Mouse (Mus musculus): ENCODE data around the gene Vac14. TPM values are rescaled to one million over a fixed set of nuclear protein-coding genes. Genes with fewer than 3 reads are reported as not detected.

The Vac14 gene
- total RNA-seq, 2 experiments from 2014 or later, result 23.6 to 24.1 TPM

DNA sequence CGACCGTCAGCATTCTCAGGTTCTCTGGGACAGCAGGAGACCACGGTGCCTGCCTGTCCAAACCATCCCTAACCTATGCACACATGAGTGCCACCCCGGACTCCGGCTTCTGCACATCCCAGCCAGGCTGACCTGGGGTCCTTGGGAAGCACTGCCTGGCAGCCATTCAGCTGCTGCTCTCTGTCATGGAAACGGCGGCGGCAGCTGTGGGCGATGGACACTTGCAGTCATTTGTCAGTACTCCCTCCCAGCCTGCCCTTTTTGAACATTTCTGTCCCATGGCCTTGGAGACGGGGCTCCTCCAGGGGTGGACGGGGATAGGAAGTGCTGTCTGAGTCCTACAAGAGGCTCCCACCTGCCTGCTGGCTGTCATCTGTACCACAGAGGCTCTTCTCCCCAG is 90.0 kb downstream of the Vac14 start:
- intact Hi-C loops (cut with DNase I), result no loop called here
- DNase-seq (ENCODE audit: low spot score in 2 of 2), result no peak

DNA sequence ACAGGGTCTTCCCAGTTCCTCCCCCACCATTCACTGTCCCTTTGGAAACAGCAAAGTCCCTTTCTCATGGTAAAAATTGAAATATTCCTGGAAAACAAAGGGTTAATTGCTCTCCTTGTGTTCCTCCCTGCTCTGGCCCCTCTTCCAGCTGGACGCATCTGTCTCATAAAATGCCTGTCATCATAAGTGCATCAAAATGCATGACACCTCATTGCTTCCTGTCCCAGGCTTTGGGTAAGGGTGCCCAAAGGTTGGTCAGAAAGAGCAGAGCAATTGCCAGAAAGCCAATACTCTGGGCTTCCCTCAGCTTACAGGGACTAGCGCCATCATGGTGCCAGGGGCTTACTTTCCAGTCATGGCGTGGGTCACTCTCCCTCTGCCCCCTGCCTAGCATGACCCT is 92.2 kb downstream of the Vac14 start:
- DNase-seq (ENCODE audit: low spot score in 2 of 2), result no peak
- intact Hi-C loops (cut with DNase I), result no loop called here

DNA sequence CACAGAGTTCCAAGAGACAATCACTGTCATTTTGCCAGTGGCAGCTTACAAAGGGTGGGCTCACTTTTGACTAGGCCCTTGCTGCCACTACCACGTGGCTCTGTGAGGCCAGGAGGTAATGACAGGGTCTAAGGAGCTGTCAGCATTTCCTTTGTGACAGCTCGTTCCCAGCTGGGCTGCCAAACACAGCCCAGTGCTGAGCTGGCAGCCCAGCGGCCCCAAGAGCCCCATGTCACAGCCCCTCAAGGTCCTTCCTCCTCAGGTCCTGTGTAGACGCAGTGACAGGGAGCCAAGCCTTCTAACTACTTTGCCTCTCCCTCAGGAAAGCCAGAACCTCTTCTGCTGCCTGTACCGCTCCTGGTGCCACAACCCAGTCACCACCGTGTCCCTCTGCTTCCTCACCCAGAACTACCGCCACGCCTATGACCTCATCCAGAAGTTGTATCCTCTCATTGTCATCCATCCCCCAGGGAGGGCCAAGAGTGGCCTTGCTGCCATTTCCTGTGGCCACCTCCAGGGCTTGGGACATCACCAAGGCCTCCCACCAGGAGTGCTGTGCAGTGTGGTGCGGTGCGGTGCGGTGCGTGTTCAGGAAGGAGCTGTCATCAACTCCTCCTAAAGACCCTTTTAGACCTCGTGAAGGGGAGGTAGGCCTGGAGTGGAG is 93.0 kb downstream of the Vac14 start:
- intact Hi-C loops (cut with DNase I), result no loop called here
- no peak for DNase-seq (ENCODE audit: low spot score in 2 of 2)

DNA sequence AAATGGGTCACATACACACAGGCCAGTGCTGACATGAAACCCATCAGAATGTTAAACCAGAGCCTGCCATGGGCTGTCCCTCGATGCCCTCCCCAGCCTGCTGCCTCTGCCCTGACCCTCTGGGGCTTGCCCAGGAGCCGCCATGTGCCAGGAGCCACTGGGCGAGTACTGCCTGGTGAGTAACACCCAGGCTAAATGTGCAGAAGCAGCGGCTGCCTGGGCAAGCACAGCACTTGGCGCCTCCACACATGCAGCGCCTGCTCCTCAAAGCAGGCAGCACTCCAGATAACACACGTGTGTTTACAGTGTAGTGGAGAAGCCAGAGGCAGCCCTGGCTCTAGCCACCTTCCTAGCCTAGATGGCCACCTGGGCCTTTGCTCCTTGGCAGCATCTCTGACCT is 94.7 kb downstream of the Vac14 start:
- no peak for DNase-seq (ENCODE audit: low spot score in 2 of 2)
- intact Hi-C loops (cut with DNase I), result loop anchor here (2.0 kb wide), 1 partner anchor 16 kb away; no protein-coding TSS in a partner anchor

DNA sequence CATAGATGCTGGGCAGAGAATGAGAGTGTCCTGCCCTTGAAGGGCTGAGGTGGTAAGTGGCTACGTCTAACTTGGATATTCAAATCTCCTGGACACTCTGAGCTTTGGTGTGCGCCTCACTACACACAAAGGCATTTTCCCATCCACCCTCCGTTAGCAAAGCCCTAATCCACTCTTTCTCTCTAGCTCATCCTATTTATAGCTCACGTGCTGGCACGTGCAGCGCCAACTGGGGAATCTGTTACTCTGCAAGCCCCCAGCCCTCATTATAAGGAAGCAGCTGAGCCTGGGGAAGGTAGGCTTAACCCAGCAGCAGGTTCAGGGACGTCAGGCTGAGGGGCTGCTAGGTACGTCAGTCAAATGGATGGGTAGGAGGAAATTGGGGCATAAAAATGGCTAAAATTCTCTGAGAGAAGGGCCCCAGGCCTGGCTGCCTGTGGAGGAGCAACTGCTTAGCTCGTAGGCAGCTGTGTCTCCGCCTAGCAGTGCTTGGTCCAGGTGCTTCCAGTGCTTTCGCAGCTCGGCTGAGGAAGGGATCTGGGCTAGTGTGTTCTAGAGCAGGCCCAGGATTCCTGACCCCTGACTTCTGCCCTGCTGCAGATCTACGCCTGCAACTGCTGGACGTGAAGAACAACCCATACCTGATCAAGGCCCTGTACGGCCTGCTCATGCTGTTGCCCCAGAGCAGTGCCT is 96.6 kb downstream of the Vac14 start:
- DNase-seq (ENCODE audit: low spot score in 2 of 2), result no peak

DNA sequence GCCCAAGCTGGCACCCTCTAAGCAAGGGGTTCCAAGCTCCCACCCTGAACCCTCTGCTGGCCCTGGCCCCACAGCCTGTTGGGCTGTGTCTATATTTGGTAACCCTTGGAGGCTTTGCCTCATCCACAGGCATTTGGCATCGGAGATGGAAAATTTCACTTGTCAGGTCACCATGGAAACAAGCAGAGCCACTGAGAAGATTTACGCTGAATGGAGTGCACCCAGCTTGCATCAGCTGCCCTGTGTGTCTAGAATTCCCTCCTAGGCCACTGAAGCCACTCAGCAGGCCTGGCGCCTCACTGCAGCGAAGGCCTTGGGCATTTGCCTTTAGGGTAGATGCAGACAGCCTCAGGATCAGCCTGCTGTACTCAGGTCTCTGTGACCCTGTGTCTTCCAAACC is 97.7 kb downstream of the Vac14 start:
- intact Hi-C loops (cut with DNase I), result no loop called here
- DNase-seq (ENCODE audit: low spot score in 2 of 2), result peak; percentile 63 to 72

More for the DNA sequence above, 96.6 kb downstream of the Vac14 start:
- intact Hi-C loops (cut with DNase I), result no loop called here

DNA sequence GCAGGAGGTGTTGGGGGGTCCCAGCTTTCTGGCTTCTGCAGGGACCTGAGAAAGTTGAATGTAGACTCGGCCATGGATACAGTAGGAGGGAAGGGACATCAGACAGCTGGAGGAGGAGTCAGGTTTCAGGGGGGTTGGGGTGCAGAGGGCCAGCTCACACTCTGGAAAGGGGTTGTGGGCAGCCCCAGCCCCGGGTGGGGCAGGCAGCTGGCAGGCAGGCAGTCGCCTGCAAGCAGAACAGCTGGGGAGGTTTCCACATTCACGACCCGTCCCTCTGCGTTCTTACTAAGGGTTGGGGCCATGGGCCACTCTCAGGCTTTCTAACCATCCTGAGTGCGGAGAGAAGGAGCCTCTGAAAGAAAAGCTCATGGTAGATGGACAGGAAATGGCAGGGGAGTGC is 98.7 kb downstream of the Vac14 start:
- no peak for DNase-seq (ENCODE audit: low spot score in 2 of 2)
- intact Hi-C loops (cut with DNase I), result no loop called here

DNA sequence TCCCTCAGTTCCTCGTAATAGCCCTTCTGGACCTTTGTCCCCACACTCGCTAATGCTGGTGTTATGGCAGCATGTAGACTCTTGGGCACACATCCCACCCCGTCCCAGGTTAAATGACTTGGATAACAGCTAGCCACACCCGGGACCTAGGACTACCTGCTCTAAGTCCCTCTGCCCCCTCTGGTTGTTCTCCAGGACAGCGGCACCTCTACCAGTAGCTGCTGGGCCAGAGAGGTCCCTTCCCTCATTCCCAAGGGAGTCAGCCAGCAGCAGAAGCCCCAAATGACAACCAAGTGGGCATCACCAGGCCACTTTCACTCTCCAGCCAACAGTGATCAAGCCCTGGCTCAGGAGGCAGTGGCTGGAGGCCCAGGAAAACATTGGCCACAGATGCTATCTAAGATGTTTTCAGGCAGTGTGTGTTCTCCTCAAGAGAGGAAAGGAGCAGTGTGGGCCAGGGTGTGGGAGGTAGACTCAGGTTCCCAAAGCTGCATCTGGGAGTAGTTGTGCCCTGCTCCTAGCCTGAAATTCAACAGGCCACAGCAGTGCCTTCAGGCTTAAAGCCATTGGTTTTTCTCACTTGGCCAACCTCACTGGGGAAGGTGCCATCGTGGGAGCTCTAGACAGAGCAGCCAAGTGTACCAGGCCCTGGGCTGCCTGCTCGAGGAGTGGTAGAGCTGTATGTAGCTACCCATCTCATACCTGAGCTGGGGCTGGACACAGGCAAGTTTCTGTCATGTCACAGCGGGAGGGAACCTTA is 100.0 kb downstream of the Vac14 start:
- DNase-seq (ENCODE audit: low spot score in 2 of 2), result no peak
- intact Hi-C loops (cut with DNase I), result no loop called here

DNA sequence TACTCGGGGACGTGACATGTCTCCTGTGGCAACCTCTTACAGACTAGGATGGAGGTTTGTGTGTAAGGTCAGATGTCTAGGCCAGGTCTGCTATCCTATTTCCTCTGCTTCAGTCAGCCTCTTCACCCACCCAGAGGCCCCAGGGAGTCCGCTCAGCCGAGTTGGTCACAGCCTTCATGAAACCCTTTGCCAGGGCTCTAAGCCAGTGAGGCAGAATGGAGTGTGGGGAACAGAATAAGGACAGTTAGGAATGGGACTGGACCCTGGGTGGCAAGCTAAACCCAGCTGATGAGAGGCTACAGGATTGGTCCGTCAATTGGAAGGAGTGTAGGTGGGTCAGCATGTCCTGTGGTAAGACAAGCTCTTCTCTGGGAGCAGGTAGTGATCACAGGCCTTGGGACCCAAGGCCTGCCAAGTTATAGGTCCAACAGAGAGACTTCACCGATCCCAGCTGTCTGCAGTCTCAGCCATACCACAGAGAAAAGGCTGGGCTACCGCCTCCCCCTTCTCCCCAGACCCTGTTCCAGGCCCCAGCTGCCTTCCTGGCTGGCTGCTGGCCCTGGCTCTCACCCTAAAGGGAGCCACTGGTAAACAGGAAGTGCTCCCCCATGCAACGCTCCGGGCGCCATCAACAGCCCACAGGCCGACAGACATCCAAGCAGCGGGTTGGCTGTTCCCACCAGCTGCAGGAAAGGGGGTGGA is 100.7 kb downstream of the Vac14 start:
- intact Hi-C loops (cut with DNase I), result no loop called here
- no peak for DNase-seq (ENCODE audit: low spot score in 2 of 2)

DNA sequence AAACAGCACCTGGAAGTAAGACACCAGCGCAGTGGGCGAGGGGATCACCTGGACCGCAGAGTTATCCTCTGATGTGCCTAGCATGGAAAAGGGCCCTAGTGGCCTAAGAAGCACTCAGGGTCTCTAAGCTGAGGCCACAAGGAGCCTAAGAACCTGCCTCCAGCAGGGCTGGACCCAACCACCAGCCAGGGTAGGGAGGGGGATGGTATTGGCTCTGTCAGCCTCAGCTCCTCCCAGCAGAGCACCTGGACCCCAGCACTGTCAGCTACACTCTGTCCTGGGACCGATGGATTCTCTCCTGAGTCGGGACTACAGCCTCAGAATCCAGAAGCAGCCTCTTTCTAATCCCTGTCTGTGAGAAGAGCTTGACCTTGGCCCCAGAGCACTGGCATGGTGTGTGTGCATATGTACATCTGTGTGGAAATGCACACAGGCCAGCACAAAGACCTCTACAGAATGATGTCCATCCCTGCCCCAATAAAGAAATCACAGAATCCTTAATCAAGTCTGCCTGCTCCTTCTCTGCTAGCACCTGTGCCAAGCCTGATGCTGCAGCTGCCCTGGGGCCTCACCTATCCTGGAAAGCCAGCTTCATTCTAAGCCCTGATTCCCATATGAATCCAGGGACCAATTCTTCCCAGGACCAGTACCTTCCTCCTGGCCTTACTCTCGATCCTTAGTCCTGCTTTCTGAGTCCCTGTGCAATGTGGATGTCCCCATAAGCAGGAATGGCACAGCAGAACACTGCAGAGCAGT is 101.7 kb downstream of the Vac14 start:
- intact Hi-C loops (cut with DNase I), result loop anchor here (5.0 kb wide), 1 partner anchor 58 kb away; no protein-coding TSS in a partner anchor

DNA sequence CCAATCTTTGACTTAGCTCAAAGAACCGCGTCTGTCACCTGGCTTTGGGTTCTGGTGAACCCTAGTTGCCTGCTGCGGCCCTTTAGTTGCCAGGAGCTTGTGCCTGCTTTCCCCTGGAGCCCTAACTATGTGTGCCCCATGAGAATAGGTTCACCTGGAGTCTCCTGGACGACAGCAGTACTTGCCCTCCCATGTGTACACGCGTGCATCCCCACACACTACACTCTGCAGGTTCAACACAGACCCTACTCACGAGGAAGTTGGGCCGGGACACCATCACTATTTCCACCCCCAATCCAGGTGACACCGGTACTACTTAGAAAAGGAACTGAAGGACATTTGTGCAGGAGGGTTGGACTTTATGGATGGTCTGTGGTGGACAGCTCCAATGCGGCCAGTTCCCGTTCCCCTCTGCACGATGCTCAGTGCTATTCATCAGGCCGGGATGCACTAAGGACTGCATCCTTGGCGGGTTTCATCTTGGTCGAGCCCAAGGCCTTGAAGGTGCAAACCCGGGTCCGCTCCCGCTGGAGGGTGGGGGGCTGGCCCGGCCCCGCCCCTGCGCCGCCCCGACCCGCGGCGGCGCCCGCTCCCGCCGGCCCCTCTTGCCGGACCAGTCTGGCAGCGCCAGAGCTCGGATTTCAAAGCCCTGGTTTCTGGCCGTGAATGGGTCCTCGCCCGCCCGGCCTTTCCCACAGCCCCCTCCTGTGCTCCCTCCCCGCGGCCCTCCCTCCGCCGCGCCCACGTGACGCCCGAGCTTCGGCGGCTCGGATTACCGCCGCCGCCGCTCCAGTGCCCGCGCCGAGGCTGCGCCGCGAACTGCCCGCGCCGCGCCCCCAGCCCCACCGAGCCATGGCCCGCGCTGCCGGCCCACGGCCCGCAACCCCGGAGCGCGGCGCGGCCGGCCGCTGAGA is 102.6 kb downstream of the Vac14 start, which contains the start of gene Mtss1l:
Gene Mtss1l (plus strand): TSS at position 792 of the 914 bp plus-strand sequence.
- DNase-seq (ENCODE audit: low spot score in 2 of 2), result peak; percentile 69 to 70
- intact Hi-C loops (cut with DNase I), result loop anchor here (5.0 kb wide), 1 partner anchor 59 kb away; no protein-coding TSS in a partner anchor

More for the DNA sequence above, 101.7 kb downstream of the Vac14 start:
- DNase-seq (ENCODE audit: low spot score in 2 of 2), result no peak

DNA sequence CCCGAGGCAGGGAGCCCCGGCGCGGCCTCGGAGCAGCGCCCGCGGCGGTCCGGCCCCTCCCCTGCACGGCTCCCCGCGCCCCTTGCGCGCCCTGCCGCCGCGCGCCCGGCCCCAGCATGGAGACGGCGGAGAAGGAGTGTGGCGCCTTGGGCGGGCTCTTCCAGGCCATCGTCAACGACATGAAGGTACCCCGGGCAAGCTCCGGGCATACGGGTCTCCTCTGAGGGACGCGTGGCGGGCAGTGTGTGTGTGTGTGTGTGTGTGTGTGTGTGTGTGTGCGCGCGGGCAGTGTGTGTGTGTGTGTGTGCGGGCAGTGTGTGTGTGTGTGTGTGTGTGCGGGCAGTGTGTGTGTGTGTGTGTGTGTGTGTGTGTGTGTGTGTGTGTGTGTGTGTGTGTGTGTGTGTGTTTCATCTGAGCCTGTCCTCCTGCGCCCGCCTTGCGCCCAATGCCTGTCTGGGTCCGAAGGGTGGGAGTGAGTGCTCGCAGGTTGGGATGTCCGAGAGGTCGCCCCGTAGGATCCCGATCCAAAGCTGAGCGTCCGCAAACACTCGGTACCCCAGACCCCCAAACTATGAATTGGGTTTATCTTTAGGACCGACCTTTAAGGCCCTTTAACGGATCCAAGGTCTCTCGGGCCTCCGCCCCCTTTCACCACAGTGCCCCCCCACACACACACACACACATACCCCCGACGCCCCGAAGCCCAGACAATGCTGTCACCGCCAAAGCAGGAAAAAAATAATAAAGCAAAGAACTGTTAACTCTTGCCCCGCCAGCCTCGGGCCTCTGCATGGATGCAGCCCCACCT is 103.4 kb downstream of the Vac14 start:
- no peak for DNase-seq (ENCODE audit: low spot score in 2 of 2)
- intact Hi-C loops (cut with DNase I), result loop anchor here (5.0 kb wide), 1 partner anchor 60 kb away; no protein-coding TSS in a partner anchor

DNA sequence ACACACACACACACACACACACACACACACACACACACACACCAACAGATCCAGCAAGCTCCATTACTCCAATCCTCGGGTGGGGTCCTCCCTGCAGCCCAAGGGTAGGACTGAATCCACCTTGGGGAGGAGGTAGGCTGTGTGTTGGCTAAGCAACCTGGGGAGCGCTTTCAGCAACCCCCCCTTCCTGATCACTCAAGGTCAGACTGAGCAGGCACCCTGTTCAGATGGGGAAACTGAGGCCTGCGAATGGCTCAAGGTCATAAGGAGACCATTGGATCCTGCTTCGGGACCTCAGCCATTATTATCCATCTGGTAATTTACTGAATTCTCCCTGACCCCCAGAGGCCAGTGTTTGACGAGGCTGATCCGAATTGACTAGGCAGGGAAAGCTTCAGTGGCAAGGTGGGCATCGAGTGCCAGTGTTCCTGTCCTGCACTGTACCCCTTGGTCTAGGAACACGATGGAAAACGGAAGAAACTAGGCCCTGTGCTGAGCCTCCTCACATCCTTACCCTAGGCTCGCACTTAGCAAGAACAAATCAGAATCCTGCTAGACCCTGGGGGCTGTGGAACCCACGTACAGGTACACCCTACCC is 104.1 kb downstream of the Vac14 start:
- intact Hi-C loops (cut with DNase I), result loop anchor here (5.0 kb wide), 1 partner anchor 60 kb away; no protein-coding TSS in a partner anchor
- DNase-seq (ENCODE audit: low spot score in 2 of 2), result no peak

DNA sequence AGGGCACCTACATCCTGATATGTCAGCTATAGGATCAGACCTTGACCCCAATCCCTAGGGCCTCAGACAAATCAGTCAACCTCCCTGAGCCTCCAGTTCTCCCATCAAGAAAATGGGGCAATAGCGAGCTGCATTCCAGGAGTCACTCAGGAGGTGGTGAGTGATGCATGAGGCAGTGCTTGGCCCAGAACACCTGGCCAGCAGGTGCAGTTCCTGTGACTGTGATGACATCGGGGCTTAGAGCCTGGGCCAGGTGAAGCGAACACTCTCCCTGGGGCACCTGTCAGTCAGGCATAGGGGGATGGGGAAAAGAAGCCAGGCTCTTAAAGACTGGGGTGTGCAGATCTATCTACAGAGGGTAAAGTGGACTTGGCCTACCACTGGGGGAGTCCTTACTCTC is 106.1 kb downstream of the Vac14 start:
- intact Hi-C loops (cut with DNase I), result loop anchor here (5.0 kb wide), 1 partner anchor 62 kb away; no protein-coding TSS in a partner anchor
- no peak for DNase-seq (ENCODE audit: low spot score in 2 of 2)

DNA sequence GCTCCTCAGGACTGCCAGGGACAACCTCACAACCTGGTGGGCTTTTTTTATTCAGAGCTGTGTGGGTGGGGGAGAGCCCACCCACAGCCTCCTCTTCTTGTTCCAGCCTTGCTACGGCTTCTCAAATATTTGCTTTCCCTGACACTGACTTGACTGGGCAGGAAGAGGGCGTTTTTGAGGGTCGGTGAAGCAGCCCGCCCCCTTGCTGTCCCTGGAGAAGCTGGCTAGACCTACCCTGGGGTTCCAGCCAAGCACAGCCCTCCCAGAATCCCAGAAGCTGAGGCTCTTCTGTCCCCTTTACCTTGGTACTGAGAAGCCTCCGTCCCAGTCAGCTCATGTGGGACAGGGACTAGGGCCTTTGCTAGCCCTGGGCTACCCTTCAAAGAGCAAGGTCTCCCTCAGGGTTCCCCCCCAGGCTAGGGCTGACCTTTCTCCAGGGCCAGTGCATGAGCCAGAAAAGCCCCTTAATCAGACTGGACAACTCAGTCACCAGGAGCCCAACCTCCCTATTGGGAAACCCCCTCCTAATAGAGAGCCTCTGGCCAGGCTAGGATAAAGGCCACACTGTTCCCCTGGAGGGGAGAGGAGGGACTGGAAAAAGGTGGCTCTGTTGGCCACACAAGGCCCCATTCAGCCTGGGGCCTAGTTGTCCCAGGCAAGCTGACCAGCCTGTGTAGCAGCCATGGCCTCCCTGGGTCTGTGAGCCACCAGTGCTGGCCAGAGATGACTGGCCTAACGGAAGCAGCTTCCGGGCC is 106.9 kb downstream of the Vac14 start:
- intact Hi-C loops (cut with DNase I), result no loop called here
- DNase-seq (ENCODE audit: low spot score in 2 of 2), result peak in 1 of 2 experiments; percentile 31

DNA sequence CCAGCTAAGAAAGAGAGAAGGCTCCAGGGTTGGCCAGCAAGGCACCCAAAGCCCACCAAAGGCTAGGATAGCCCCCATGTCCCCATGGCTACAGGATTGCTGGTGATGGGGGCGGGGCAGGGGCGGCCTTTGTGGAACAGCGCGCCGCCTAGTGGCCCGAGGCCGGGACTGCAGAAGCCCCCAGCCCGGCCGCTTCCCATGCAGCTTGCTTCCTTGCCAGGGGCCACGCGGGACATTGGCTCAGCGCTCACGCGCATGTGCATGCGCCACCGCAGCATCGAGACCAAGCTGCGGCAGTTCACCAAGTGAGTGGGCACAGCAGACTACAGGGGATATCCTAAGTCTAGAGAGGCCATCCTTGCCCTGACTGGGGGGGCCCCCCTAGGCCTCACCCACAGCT is 108.5 kb downstream of the Vac14 start:
- intact Hi-C loops (cut with DNase I), result loop anchor here (2.0 kb wide), 1 partner anchor 80 kb away; no protein-coding TSS in a partner anchor
- DNase-seq (ENCODE audit: low spot score in 2 of 2), result peak in 1 of 2 experiments; percentile 47
